Mouse (Mus musculus) heart, embryonic 14.5 days (tissue): Measurements from ENCODE around the gene Dnajc12. TPM values are rescaled to one million over a fixed set of nuclear protein-coding genes. Genes with fewer than 3 reads are reported as not detected.
A peak's percentile ranks its signal among the peaks of the same experiment; 100 is the strongest.

ENCODE experiments used
- ATAC-seq: fragments of 200-750 bp; cut with Nextera tagmentation; 2 replicates; pipeline ENCODE4 v1.8.0; 2017; ENCODE audit warnings: low read depth, moderate TSS enrichment; ENCODE audit not compliant: insufficient number of reproducible peaks, insufficient read depth, low FRiP score
- H3K27ac ChIP-seq, 2 experiments: fragments of 200-500 bp in 1 of 2; fragments of 300-500 bp in 1 of 2; sonication (generic) in 1 of 2; replicated peaks in 1 of 2; 2 replicates each; pipeline ENCODE4 v1.5.1; 2012 to 2014; ENCODE audit warnings: low read depth in 2 of 2, low read length in 2 of 2, control low read depth in 1 of 2, mild to moderate bottlenecking in 1 of 2, mixed read lengths in 1 of 2; ENCODE audit not compliant: control insufficient read depth in 1 of 2, insufficient read depth in 1 of 2
- H3K27me3 ChIP-seq: fragments of 300-500 bp; sonication (generic); 2 replicates; pipeline ENCODE4 v1.6.1; 2014; ENCODE audit warnings: mild to moderate bottlenecking, low read length, control low read depth; ENCODE audit not compliant: control insufficient read depth, insufficient read depth
- H3K36me3 ChIP-seq: fragments of 300-500 bp; sonication (generic); 2 replicates; pipeline ENCODE4 v1.6.1; 2014; ENCODE audit warnings: mild to moderate bottlenecking, control low read depth, low read length, mixed read lengths; ENCODE audit not compliant: control insufficient read depth, insufficient read depth
- H3K4me1 ChIP-seq, 2 experiments: fragments of 200-500 bp in 1 of 2; fragments of 300-500 bp in 1 of 2; sonication (generic) in 1 of 2; 2 replicates each; pipeline ENCODE4 v1.6.1; 2012 to 2014; ENCODE audit warnings: low read length in 2 of 2, control low read depth in 1 of 2, mixed read lengths in 1 of 2; ENCODE audit not compliant: control insufficient read depth in 2 of 2, insufficient read depth in 2 of 2
- H3K4me2 ChIP-seq: fragments of 300-500 bp; sonication (generic); 2 replicates; pipeline ENCODE4 v1.6.1; 2014; ENCODE audit warnings: mild to moderate bottlenecking, low read length
- H3K4me3 ChIP-seq, 2 experiments: fragments of 200-500 bp in 1 of 2; fragments of 300-500 bp in 1 of 2; sonication (generic) in 1 of 2; 2 replicates each; pipeline ENCODE4 v1.5.1; 2012 to 2014; ENCODE audit warnings: low read length in 2 of 2, mild to moderate bottlenecking in 2 of 2, control low read depth in 1 of 2, low read depth in 1 of 2, moderate library complexity in 1 of 2; ENCODE audit not compliant: control insufficient read depth in 1 of 2, insufficient read depth in 1 of 2
- H3K9ac ChIP-seq: fragments of 300-500 bp; sonication (generic); 2 replicates; pipeline ENCODE4 v1.6.1; 2014; ENCODE audit warnings: mild to moderate bottlenecking, low read length
- H3K9me3 ChIP-seq: fragments of 300-500 bp; sonication (generic); 2 replicates; pipeline ENCODE4 v1.6.1; 2016; ENCODE audit warnings: low read length, control low read depth; ENCODE audit not compliant: control insufficient read depth
- whole genome bisulfite sequencing: fragments of 180-500 bp; shearing (Covaris S2); extraction: QIAGEN DNeasy Blood & Tissue Kit; methylation state at CpG from one replicate; pipeline ENCODE4 v1.1.7; 2014; 5-methylcytosine and 5-hydroxymethylcytosine counted together
- polyA plus RNA-seq: library from polyadenylated mRNA; unstranded; fragments of >200 nt; fragmentation: Nextera tagmentation; extraction: Ambion mirVana; gene quantifications from 2 replicates; pipeline ENCODE4 v1.2.1, GENCODE M21; 2014

The Dnajc12 gene
- 8.4 and 9.6 TPM in 2 replicates for polyA plus RNA-seq

DNA sequence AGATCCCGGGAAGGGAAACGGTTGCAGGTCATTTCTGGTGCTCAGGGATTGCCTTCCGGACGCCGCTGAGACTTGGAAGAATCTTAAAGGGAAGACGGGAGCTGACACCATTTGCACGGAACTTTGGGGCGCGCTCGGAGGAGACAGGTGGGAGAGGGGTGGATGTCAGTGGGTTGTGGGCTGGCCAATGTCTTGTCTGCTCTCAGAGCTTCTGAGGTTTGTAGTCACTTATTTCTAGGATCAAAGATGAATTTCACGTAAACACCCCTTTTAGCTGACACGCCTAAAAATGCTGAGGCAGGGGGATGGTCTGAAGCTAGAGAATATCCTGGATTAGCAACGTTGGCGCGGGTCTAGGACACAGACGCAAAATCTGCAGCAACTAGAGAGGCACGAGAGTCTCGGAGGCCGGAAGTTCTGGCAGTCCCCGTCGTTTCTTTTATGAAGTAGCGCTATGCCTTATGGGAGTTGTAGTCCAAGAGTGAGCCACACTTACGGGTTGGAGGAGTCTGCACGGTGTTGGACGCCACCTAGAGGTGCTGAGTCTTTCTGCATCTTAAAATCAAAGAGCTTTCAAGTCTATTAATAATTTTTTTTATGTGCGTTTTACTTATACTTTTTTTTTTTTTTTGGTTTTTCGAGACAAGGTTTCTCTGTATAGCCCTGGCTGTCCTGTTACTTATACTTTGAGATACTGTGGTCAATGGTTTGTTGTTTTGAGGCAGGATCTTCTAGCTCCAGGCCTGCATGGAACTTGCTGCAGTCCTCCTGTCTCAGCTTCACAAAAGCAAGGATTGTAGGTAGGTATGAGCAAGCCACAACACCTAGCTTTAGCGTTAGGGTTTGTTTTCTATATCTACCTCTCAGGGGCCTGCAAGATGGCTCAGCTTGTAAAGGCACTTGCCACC, at the start of gene Dnajc12:
Dnajc12 (plus strand) TSS at position 72 of the 908 bp plus-strand sequence.
- peaks cover 0 to 9% of the 10 kb centered on the region in 2 experiments; a peak in 1 of 4 replicates for H3K4me1 ChIP-seq
- peak; percentile 84 for ATAC-seq
- H3K27me3 ChIP-seq, result no peaks in the 10 kb centered on the region
- H3K4me2 ChIP-seq, result peak within 1 kb of the TSS; percentile 78
- under 1% methylated on average over 28 of the region's 28 CpGs for WGBS
- peak within 1 kb of the TSS; percentile 80 for H3K9ac ChIP-seq
- H3K27ac ChIP-seq, result peak within 1 kb of the TSS; percentile 34 to 53; a peak in 3 of 4 replicates
- no peaks in the 10 kb centered on the region for H3K9me3 ChIP-seq
- no peaks in the 10 kb centered on the region for H3K36me3 ChIP-seq
- peak within 1 kb of the TSS; percentile 59 to 61 for H3K4me3 ChIP-seq

DNA sequence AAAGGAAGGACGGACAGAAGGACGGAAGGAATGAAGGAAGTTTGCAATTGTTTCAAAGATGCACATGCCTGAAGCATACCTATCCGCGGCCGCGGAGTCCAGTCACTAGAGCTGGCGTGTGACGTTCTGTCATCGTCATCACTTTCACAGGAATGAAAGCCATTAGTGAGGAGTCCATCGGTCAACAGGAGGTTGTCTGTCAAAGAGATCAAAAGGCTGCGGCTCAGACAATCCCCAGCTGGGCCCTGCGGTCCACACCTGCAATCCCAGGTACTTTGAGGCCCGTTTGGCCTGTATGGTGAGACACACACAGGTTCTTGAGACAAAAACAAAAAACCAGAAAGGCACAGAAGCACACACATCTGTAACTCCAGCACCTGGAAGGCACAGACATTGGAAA, 45.3 kb upstream of the Dnajc12 start:
- no peaks in the 10 kb centered on the region for H3K9me3 ChIP-seq
- WGBS, result 55% methylated on average over 13 of the region's 13 CpGs
- ATAC-seq, result no peak
- peak overlapping the region; percentile 90 for H3K4me2 ChIP-seq
- no peaks in the 10 kb centered on the region for H3K27me3 ChIP-seq
- no peak overlapping the region for H3K27ac ChIP-seq
- H3K9ac ChIP-seq, result peak overlapping the region; percentile 98
- peak overlapping the region in 1 of 2 experiments; percentile 82; a peak in 3 of 4 replicates for H3K4me3 ChIP-seq
- peaks cover 26% of the 10 kb centered on the region for H3K36me3 ChIP-seq
- peaks cover 8 to 12% of the 10 kb centered on the region in 2 experiments for H3K4me1 ChIP-seq

DNA sequence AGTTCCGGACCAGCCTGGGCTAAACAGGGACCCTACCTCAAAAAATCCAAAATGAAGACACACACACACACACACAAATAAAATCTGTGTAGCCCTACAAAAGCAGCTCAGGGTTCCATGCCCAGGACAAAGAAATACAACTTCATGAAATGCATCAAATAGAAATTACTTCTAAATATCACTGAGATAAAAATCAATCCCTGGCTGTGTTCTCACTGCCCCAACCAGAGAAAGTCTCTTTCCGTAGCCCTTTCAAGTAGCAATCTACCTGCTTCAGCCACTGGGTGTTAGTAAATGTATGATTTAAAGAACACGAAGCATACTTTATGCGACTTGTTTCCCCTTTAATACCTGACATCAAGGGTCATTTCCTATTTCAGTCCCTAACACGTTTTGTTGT, 44.9 kb upstream of the Dnajc12 start:
- peak overlapping the region; percentile 98 for H3K9ac ChIP-seq
- H3K27ac ChIP-seq, result no peak overlapping the region
- no peaks in the 10 kb centered on the region for H3K27me3 ChIP-seq
- peaks cover 8 to 12% of the 10 kb centered on the region in 2 experiments for H3K4me1 ChIP-seq
- peak overlapping the region; percentile 21 to 82; a peak in 3 of 4 replicates for H3K4me3 ChIP-seq
- no peak for ATAC-seq
- H3K36me3 ChIP-seq, result peaks cover 24% of the 10 kb centered on the region
- 36% methylated on average over 5 of the region's 5 CpGs for WGBS
- H3K9me3 ChIP-seq, result no peaks in the 10 kb centered on the region
- H3K4me2 ChIP-seq, result peak overlapping the region; percentile 90

DNA sequence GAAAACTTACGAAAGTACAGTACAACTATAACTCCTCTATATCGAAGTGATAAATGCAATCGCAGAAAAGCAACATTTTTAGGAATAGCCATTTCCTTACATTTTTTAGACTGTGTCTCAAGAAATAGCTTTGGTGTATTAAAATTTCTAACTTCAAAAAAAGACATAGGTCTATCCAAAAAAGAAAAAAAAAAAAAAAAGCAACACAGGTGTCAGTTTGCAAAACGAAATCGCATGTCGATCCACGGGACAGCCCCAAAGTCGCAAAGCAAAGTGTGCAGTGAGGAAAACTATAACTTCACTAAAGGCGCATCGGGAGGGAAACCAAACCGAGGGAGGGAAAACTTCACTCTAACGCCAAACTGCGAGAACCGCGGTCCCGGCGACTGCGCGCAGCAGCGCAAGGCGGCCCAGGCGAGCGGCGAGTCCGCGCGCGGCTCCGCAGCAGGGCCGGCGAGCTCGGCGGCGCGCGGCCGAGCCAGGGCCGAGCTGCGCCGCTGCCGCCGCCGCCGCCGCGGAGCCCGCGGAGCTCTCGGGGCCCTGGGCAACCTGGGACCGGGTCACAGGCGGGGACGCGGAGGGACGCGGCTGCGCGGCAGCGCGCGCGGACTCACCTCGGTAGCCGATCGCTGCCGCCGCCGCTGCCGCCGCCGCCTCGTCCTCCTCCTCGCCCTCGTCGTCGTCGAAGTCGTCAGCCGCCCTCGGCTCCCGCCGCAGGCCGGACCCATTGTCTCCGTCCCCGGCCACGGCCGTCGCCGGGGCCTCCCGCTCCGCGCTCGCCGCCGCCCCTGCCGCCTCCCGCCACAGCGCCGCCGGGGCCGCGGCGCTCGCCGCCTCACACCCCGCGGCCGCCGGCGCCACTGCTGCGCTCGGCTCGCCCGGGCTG, 44.0 kb upstream of the Dnajc12 start:
- Histone ChIP-seq H3K27me3 (no peaks in the 10 kb centered on the region), H3K36me3 (peaks cover 16% of the 10 kb centered on the region), H3K9me3 (no peaks in the 10 kb centered on the region), H3K4me3 (peak overlapping the region; percentile 82 to 84), H3K27ac (peak overlapping the region; percentile 85 to 94), H3K9ac (peak overlapping the region; percentile 98), H3K4me2 (peak overlapping the region; percentile 90), H3K4me1 (peaks cover 8 to 12% of the 10 kb centered on the region in 2 experiments)
- WGBS, result 1% methylated on average over 97 of the region's 113 CpGs
- peak; percentile 76 for ATAC-seq

DNA sequence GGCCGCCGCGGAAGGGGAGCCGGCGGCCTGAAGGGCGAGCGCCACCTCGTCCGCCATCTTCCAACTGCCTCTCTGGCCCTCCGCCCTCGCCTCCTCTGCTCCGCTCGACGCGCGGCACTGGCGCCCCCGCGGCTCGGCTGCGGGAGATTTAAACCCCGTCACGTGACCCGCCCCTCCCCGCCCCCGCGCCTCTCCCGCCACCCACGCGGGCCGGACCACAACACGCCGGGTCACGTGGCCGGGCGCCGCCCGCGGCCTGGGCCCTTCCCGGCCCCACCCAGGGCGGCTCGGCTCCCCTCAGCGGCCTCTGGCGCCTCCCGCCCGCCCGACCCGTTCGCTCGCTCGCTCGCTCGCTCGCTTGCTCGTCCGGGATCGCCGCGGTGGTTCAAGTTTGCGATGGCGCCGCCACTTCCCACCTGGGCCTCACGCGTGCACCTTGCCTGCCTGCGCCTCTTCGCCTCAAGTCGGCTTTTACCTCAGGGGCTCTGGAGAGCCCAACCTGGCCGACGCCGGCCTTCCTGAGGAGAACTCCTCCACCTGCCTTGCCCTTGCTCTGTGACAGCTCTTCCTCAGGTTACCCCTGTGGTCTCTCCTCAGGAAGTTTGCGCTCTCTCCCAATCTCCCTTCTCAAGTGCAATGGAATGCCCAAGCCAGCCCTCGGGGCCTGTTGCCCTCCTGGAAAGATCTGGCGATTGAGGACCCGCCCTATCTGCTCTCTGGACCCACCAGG, 43.2 kb upstream of the Dnajc12 start:
- H3K27ac ChIP-seq, result peak overlapping the region; percentile 85 to 94; a peak in 3 of 4 replicates
- peak overlapping the region; percentile 82 to 84 for H3K4me3 ChIP-seq
- peaks cover 8 to 12% of the 10 kb centered on the region in 2 experiments for H3K4me1 ChIP-seq
- peak overlapping the region; percentile 90 for H3K4me2 ChIP-seq
- no peaks in the 10 kb centered on the region for H3K27me3 ChIP-seq
- H3K9ac ChIP-seq, result peak overlapping the region; percentile 98
- ATAC-seq, result peak; percentile 97
- H3K36me3 ChIP-seq, result peaks cover 10% of the 10 kb centered on the region
- under 1% methylated on average over 51 of the region's 74 CpGs for WGBS
- H3K9me3 ChIP-seq, result no peaks in the 10 kb centered on the region

DNA sequence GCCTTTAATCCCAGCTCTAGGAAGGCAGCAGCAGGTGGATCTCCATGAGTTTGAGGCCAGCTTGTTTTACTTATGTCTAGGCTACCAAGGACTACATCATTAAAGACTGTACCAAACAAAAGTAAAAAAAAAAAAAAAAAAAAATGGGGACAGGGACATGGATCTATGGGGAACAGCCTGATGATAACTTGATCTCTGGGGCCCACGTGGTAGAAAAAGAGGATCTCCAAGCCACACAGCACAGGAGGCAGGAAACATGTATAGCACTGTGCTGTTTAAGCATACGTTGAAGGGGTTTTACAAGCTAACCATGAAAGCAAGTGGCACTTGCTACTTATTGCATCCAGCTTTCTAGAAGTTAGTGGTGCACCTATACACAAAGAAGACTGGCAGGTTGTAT, 40.9 kb upstream of the Dnajc12 start:
- Histone ChIP-seq H3K9me3 (no peaks in the 10 kb centered on the region), H3K36me3 (no peaks in the 10 kb centered on the region), H3K27ac (no peak overlapping the region), H3K9ac (no peak overlapping the region), H3K4me3 (no peak overlapping the region), H3K4me1 (peaks cover 8 to 12% of the 10 kb centered on the region in 2 experiments), H3K27me3 (no peaks in the 10 kb centered on the region), H3K4me2 (no peak overlapping the region)
- WGBS, result 83% methylated on average over 2 of the region's 2 CpGs
- no peak for ATAC-seq

DNA sequence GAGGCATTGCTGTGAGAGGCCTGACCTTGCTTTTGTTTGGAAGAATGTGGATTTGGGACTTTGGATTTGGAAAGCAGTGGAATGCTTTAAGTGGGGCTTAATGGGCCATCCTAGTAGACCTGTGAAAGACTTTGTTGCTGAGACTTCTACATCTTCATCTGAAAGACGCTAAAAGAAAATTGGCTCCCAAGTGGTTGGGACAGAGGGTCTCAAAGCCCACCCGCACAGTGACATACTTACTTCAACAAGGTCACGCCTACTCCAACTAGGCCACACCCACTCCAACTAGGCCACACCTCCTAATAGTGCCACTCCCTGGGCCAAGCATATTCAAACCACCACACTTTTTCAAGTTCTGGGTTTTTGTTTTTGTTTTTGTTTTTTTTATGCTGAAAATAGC, 37.5 kb upstream of the Dnajc12 start:
- no peaks in the 10 kb centered on the region for H3K36me3 ChIP-seq
- H3K4me2 ChIP-seq, result no peak overlapping the region
- H3K27me3 ChIP-seq, result no peaks in the 10 kb centered on the region
- no peaks in the 10 kb centered on the region for H3K9me3 ChIP-seq
- no peak overlapping the region for H3K27ac ChIP-seq
- ATAC-seq, result no peak
- H3K4me3 ChIP-seq, result no peak overlapping the region
- H3K9ac ChIP-seq, result no peak overlapping the region
- 85% methylated on average over 3 of the region's 3 CpGs for WGBS
- no peaks in the 10 kb centered on the region for H3K4me1 ChIP-seq
